Mouse (Mus musculus): ENCODE measurements around the gene Gm45837. TPM values are rescaled to one million over a fixed set of nuclear protein-coding genes. Genes with fewer than 3 reads are reported as not detected.
A peak's percentile ranks its signal among the peaks of the same experiment; 100 is the strongest.

The Gm45837 gene
- total RNA-seq (2022) = 1 to 10 TPM in 2 of 4 experiments, not detected in 2; 3.8 to 4.1 TPM

DNA sequence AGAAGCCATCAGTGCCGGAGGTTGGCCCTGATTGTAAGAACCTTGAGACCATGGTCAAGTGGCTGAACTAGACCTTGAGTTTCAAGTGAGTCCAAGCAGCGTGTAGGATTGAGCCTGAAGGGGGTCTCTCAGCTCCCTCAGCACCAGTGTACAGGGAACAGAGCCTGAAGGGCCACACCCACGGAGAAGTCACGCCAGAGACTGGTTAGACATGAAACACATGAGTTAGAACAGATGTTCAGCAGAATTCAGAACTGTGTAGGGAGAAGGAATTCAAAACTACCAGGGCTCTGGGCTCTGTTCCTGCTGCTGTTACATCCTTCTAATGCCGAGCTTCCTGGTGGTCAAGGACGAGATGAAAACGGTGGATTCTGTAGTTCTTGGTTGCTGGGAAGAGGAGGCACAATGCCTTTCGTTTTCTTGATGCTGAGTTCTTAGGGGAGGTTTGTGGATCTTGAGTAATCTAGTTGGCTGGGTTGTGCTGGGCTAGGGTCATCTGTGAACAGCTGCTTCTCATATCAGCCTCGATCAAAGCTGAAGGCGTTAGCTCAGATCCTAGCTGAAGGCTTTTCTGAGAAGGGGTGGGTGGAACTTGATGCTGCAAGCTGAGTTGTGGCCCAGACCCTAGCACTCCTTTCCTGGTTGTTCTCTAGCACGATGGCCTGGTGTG is at the start of gene Gm45837:
TSS of gene Gm45837 (plus strand) at position 620 of the 670 bp plus-strand sequence.
- DNase-seq (ENCODE audit: low spot score in 2 of 2) = no peak

DNA sequence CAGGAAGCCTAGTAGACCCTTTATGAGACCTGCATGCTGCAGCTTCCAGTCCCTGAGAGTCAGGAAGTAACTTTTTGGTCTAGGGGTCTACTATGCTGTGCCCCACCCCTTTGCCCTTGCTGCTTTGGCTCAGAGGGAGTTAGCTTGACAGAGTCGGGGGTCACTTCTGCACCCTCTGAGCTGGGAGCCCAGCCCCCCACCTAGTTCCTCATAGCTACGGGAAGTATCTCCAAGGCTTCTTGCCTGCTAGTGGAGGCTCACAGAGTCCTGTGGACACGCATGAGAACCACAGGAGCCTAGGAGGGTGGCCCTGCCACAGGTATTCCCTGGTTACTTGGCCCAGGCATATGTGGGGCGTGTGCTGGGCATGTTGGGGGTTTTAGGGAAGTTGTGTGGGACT is 49.7 kb upstream of the Gm45837 start:
- DNase-seq (ENCODE audit: low spot score in 2 of 2) = no peak

DNA sequence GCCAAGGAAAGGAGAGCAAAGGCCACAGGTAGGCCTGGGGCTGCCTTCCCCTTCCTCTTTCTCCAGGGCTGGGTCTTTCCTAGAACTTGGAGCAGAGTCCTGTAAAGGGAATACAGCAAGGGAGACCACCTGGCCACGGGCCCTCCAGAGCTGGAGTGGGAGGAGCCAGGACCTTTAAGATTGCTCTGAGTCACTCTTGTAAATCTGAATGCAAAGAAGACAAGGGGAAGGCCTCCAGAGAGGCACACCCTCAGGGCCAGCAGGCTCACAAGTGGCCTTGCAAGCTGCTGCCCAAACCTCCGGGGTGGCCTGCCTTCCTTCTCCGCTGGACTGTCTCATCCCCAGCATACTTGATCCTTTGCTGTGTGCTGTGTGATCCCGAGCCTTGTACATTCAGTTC is 48.9 kb upstream of the Gm45837 start:
- DNase-seq (ENCODE audit: low spot score in 2 of 2) = no peak

DNA sequence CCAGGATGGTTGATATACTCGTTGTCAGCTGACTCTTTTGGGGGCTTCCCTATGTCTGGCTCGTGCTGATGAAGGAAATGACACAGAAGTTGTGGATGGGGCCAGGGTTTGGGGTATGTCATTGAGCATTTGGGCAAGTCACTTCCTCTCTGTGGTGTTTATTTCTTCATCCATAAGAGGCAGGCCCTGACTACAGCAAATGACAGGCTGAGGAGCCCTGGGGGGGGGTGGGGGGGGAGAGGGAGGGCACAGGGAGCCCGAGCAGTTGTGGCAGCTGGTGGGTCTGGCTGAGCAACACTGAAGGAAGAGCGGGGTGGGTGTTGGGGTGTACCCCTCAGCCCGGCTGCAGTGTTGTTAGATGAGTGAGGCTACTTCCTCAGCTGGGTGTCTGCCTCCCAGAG is 47.9 kb upstream of the Gm45837 start:
- DNase-seq (ENCODE audit: low spot score in 2 of 2) = no peak

DNA sequence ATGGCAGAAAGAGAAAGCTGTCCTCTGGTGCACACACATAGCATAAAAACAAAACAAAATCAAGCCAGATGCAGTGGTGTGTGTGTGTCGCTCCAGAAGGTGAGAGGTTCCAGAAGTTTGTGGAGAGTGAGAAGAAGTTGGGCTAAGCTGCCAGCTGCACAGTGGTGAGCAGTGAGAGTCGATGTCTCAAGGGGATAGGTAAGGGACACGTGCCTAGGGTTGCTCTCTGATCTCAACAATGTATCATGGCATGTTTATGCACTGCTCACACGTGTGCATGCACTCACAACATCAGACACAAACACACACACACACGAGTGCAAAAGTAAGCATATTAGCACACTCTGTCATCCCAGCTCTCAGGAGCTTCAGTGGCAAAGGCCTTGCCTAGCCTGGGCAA is 46.8 kb upstream of the Gm45837 start:
- no peak for DNase-seq (ENCODE audit: low spot score in 2 of 2)

DNA sequence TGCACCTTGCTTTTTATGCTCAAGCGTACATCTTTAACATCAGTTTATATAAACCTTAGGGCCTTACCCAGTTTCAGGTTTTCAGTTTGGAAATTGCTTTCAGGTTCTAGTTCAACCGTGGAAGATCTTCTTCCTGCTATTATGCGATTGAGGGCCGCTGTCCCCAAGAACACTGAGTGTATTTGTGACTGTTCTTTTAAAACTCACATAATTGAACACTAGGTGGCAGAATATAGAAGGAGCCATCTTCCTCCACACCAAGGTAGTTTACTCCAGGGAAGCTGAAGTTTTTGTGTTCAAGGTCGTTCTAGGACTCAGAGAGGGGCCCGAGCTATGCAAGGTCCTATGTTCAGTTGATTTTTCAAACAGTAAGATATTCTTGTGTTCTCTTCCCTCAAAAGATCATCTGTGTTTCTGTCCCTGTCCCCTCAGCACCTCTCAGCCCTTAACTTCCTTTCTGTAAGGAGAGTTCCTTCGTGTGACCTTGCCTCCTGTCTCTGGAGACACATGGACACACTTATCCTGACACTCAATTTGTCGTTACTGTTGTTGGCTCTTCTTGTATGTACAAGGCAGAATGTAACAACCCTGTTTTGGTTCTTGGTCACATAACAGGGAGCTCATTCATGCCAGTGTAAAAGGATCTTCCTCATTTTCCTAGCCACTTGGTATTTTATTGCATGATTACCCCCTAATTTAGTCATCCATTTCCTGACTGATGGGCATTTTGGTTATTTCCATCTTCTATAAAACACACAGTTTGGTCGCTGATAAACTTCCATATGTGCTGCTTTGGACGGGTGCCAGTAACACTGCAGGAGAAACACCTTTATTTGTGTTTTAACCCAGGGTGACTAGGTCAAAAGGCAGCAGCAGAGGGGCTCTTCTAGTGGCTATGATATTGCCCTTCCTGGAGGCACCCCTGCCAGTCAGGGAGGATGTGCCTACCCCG is 42.5 kb upstream of the Gm45837 start:
- no peak for DNase-seq (ENCODE audit: low spot score in 2 of 2)

DNA sequence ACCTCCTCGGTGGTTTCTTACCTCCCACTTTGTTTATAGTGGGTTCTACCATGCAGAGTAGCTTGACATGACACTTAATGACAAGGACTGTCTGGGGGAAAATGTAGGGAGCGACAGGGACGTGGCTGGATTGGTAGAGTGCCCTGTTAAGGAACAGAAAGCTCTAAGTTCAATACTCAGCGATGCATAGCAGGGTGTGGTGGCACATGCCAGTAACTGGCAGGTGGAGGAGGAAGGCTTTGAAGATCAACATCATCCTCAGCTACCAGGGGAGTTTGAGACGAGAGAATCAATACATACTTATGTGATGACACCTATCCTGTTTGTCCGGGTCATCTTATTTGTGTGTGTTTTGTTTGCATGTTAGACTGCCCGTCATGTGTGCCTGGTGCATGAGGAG is 41.0 kb upstream of the Gm45837 start:
- DNase-seq (ENCODE audit: low spot score in 2 of 2) = no peak

DNA sequence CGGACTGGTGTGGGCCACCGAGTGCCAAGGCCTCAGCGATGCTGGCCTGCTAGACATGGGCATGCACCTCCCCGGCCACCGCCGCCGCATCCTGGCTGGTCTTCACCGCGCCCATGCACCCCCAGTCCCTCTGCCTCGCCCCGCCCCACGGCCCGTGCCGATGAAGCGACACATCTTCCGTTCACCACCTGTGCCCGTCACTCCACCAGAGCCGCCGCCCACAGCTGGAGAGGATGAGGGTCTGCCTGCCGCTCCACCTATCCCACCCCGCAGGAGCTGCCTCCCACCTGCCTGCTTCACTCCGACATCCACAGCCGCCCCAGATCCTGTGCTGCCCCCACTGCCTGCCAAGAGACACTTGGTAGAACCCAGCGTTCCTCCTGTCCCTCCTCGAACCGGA is 37.6 kb upstream of the Gm45837 start:
- no peak for DNase-seq (ENCODE audit: low spot score in 2 of 2)

DNA sequence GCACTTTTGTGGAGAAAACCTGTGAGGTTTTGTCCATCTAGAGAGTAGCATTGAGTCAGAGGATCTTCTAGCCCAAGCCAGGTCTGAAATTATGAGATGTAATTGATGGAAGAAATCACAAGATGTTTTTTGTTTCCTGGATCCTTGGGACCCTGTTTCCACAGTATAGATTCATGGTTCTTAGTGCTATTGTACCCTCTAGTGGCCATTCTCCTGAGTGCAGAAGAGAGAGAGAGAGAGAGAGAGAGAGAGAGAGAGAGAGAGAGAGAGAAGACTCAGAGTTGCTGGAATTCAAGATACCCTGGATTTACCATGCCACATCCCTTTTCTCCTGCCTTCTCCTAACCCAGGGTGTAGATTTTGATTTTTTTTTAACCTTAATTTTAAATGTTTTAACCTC is 36.5 kb upstream of the Gm45837 start:
- no peak for DNase-seq (ENCODE audit: low spot score in 2 of 2)

DNA sequence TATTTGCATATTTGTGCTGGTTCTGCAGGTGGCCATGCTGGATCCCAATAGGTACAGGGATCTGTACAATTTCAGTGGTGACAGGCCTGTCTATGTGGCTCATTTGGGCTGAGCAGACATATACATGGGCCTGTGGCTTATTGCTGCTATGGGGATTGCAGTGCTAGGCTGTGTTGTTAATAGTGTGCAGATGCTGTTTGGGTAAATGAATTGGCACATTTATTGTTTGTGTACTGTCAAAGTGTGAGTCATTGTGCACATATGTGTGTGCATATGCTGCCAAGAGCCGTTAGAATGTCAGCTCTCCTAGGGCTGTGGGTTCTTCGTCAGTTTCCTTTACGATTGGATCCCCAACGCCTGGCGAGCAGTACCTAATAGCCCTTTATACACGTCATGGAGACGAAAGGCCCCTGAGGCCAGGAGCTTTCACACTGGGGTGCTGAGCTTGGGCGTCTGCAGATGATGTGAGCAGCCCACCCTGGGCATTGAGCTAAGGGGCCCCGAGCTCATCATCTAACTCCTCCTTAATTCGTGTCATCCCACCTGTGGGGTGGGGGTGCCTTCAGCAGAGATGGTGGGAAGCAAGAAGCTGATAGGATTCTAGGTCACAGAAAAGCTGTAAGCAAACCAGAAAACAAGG is 33.9 kb upstream of the Gm45837 start:
- DNase-seq (ENCODE audit: low spot score in 2 of 2) = no peak

DNA sequence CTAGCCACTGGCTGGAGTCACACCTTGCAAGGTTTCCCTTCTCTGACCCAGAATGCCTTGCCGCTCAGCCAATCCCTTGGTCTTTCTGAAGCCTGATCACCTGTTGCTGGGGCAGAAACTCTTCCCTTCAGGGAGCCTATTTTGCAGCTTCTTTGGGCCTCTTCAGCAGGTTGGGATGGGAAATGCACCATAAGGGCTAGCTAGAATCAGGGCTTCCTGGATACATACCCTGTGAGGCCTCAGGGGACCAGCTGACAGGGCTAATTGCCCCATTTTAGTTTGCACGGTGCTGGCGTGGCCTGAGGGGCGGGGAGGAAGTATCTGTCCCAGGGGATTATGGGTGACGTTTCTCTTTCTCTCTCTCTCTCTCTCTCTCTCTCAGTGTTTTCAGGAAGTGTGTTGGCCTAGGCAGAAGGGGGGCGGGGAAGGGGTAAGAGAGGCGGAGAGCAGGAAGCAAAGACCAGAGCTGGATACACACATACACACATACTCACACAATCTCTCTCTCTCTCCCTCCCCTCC is 32.9 kb upstream of the Gm45837 start:
- peak; percentile 71 to 74 for DNase-seq (ENCODE audit: low spot score in 2 of 2)

DNA sequence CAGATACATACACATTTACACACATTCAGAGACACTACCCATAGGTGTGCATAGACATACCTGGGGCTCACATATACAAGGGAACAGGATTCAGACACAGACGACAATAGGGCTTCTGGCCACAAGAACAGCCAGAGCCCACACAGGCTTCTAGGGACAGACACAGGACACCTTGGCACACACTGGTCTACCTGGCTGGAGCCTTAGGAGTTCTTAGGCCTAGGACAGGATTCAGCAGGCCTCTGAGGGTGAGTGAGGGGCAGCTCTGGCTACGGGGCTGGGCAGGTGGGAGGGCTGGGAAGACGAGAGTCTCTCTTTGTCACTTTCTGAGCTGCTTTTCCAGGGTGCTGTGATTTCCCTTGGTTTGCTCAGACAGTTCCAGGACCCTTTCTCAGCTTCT is 32.4 kb upstream of the Gm45837 start:
- no peak for DNase-seq (ENCODE audit: low spot score in 2 of 2)

DNA sequence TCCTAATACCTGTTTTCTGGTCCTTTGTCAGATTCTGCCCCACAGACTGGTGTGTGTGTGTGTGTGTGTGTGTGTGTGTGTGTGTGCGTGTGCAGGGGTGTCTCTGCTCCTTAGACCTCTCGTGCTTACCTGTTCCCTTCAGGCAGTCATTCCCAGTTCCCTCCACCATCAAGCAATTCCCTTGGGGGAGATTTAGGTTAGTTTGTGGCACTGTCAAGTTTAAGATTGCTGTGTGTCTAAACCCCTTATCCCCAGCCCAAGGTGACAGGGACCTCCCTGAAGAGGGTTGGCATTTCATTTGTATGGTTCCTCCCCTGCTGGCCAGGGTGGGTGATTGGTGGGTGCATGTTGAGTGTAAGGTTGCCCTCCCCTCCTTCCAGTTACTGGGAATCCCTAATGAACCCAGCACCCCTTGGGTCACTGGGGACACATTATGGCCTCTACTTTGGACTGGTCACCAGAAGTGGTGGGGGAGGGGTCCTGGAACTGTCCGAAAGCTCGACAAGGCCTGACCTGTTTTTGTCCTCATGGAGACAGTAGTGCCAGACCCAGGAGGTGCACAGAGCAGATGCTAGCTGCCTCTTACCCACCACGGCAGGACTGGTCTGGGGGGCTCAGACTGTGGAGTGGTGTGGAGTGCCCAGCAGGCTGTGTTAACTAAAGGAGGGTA is 31.8 kb upstream of the Gm45837 start:
- DNase-seq (ENCODE audit: low spot score in 2 of 2) = no peak

DNA sequence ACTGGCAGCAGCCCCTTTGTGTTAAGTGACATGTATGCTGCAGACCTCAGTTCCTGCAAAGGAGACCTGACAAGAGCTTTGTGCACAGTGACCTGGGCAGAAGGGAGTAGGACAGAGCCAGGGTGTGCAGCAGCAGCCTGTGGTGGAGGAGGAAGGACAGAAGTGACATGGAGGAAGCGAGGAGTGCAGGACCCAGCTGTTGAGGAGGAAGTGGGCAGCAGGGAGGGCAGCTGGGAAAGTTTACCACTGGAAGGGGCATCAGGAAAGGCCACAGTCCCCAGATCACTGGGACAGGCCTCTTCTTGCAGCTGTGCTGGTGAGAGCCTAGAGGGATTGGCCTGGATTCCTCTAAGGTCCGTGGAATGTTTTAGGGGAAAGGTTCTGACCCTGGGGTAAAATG is 31.0 kb upstream of the Gm45837 start:
- no peak for DNase-seq (ENCODE audit: low spot score in 2 of 2)

DNA sequence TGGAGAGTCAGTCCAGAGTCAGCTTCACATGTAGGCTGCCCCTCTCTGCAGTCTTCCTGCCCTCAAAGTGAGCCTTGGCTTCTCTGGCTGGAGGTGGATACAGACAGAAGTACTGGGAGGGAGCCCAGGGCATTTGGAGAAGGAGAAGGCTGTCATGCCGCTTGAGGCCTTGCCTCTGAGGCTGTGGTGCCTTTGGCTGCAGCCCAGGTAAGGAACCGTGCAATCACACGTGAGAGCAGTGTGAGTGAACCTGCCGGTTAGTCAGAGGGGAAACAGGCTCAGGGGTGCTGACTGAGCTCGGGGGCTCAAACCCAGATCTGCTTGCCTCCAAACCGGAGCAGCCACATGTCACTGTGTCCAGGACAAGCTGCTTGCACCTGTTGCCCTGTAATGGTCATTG is 29.2 kb upstream of the Gm45837 start:
- DNase-seq (ENCODE audit: low spot score in 2 of 2) = no peak

DNA sequence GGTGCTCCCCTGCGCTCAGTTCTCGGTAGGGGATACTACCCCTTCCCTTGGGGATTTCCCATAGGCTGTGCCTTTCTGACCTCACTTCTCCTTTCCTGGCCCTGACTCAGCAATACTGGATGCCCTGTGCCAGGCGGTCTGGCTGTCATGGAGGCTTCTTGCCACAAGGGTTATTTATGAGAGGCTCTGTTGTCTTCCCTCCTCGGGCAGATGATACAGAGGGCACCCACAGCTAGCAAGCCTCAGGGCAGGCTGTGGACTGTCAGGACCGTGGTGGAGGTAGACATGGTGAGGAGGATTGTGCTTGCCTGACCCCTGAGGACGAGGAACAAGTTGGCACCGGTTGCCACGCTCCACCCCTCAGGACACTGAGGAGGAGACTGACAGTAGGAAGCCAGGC is 28.3 kb upstream of the Gm45837 start:
- peak; percentile 40 to 47 for DNase-seq (ENCODE audit: low spot score in 2 of 2)

DNA sequence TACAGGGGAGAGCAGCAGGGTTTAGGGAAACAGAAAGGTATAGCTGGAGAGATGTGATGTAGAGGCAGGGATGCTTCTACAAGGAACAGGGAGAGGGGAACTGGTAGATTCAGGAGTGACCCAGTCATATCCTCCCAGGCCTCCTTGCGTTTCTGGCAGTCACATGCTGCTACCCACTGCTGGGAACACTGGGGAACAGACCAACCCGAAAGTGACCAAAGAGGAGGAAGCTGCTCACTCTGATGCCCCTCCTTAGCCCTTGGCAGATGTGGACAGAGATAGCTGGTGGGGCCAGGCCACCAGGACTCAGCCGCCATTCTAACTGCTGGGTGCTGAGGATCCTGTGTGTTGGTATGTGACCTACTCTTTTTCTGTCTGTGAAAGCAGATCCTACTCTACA is 26.9 kb upstream of the Gm45837 start:
- no peak for DNase-seq (ENCODE audit: low spot score in 2 of 2)

DNA sequence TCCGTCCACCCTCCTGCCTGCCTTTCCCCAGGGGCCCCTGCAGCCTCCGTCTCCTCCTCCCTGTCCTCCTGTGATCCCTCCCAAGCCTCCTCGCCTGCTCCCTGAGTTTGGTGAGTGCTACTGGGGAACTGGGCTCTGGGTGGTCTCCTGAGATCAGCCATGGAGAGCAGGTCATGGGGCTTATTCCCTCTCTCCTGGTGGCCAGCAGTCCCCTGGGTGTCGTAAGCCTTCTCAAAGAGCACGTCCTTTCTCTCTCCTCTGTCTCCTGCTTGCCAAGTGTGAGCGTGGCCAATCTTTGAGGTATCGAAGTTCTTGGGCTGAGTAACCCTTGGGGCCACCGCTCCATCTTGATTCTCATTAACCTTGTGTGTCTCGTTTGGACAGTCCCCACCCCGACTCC is 25.8 kb upstream of the Gm45837 start:
- no peak for DNase-seq (ENCODE audit: low spot score in 2 of 2)

DNA sequence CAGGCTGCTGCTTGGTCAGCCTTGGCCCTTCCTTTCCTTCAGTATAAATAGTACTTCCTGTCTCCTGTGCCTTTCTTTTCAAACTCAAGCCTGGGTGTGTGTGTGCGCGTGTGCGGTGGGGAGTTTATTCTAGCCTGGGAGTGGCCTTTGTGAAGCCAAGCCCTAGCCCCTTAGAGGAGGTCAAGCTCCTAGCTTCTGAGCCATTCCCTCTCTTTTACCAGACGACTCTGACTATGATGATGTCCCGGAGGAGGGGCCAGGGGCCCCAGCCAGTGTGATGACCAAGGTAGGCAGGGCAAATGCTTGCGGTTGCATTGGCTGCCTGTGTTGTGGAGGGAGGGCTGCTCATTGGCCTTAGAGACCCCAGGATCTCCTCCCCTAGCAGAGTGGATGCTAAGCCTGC is 25.4 kb upstream of the Gm45837 start:
- no peak for DNase-seq (ENCODE audit: low spot score in 2 of 2)

DNA sequence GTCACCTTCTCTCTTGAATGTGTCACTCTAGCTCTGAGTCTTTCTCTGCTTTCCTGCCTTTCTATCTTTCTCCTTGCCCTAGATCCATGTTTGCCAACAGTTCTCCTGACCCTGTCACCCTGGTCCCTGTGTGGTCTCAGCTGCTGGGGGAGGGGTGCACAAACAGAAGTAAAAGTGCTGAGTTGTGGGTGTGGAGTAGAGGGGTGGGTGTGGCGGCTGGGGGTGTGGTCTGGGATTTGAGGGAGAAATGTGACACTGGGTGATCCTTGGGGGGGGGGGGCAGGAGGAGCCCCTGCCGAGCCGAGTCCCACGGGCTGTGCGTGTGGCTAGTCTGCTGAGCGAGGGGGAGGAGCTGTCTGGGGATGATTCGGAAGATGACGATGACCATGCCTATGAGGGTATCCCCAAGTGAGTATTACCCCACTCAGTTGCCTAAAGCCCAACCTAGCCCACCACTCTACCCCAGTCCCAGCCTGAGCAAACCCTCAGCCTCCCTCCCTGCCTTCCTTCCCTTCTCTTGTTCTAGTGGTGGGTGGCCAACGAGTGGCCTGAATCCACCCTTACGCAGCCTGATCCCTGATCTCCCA is 24.7 kb upstream of the Gm45837 start:
- DNase-seq (ENCODE audit: low spot score in 2 of 2) = no peak

DNA sequence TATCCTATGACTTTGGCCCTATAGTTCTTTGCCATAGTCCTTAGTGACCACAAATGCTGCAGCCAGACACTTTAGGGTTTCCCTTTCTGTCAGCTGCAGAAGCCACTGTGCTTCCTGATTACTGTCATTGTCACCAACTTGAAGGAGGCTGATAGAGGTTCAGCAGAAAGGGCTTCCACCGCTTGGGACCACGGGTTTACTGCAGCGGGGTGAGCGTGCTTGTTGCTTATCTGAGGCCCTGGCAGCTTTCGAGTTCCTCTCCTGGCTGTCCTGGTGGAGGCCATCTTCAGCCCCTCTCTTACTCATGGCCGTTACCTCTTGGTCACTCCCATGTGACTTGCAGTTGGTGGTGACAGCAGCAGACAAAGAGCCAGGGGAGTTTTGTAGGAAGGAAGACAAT is 21.4 kb upstream of the Gm45837 start:
- no peak for DNase-seq (ENCODE audit: low spot score in 2 of 2)
